Mouse (Mus musculus) kidney, postnatal 25 days (tissue): Measurements from ENCODE around the gene Nsa2.

Experiments
- DNase-seq, 2 experiments: peaks; one replicate each; pipeline ENCODE4 v3.0.0; 2021; ENCODE audit warnings: mixed read lengths in 2 of 2

Nsa2 gene

DNA sequence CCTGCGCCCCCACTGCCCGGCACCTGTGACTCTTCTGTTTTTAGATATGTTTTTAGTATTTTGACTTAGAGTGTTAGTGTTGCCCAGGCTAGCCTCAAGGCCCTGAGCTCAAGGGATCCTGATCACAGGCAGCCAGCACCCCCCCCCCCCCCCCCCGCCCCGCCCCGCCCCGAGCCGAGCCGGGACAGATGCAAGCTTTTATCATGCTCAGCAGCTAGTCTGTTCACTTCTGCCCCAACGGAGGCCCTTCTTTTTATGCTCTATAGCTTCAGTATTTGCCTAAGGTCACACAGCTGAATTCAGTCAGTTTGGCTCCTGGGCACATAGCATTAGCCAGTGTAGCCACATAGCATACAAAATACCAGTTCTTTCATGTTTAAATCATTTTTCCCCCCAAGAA lies 51.4 kb downstream of the Nsa2 start:
- DNase-seq: no peak

DNA sequence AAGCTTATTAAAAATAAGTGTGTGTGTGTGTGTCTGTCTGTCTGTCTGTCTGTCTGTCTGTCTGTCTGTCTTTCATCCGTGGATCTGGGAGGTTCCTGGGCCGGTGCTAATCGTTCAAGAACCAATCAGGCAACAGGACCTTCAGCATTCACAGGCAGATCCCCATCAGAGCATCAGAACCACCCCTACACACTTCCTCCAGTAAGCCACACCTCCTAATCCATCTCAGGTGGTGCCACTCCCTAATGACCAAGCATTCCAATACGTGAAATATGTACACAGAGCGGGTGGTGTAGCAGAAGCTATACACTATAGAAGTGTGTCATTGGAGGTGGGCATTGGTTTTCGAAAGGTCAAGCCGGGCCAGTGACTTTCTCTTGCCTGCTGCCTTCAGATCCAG lies 55.3 kb downstream of the Nsa2 start:
- DNase-seq: no peak

DNA sequence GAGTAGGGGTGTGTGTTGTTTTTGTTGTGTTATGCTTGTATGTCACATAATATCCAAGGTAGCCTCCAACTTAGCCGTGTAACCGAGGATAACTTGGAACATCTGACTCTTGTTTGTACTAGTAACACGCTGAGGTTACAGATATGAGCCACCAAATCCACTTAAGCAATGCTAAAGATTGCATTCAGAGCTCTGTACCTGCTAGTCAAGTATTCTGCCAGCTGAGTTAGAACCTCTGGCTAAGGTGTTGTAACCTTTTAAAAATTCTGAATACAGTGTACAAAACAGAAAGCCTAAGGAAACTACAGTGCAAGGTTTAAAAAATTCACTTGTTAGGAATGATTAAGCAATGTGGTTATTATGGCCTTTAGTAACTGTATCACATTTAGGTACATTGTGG lies 57.1 kb downstream of the Nsa2 start:
- DNase-seq: no peak

DNA sequence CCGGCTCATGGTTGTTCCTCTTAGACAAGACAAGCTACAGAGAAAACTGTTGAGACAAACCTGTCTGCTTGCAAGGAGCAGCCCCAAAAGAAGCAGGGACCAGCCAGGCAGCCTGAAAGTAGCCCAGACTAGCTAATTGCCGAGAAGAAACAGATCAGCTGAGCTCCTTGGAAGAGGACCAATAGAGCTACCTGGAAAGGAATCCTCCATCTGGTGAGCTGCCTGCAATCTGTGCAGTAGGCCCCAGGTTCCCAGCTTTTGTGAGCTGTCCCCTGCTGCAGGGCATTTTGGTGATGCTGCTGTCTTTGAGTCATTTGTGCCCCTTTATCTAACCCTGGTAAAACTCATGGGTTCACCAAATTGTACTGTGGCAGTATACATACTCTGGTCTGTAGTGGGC lies 57.5 kb downstream of the Nsa2 start:
- DNase-seq: no peak
